8 mouse cellular contexts compared by ENCODE assay signal in the genomic region with DNA sequence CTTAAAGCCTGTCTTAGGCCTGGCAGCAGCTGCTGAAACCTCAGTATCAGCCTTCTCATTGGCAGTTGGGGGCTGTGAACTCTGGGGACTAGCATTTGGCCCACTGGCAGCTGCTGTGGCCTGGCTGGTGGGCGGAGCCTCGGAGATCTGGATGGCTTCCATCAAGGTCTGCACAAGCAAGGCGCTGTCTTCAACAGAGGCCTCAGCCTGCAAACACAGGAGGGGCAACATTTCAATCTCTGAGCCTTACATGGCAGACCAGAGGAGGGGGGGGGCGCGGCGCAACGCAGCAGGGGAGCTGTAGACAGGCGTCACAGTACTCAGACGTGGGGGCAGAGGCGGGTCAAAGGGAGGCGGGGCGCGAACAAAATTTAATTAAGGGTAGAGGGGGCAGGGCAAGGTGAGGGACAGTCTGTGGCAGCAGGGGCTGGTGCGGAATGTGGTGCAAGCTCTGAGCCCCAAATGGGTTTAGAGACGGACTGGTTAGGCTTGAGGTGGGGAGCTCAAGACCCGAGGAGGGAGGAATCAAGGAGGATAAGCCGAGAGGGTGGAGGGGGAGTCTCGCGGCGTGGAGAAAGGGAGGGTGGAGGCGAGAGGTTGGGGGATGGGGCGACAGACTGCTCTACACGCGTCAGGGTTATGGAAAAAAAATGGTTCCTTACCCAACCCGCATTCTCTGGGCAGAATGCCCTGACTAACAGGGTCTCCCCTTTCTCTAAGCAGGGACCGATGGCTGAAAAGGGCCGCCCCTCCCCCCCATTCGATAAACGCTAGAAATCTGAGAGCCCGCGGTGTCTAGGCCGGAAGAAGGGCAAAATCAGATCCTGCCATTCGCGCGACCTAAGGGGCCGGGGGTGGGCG. TPM values are rescaled to one million over a fixed set of nuclear protein-coding genes. Genes with fewer than 3 reads are reported as not detected.
DNase-seq lines count a peak whose midpoint lies in the region; ATAC-seq and TF ChIP-seq lines count a peak whose summit lies in the region.

No protein-coding gene starts in this region.

- 20% methylated on average over 32 of the region's 37 CpGs for WGBS in embryonic facial prominence, embryonic 11.5 days
- WGBS in heart, embryonic 10.5 days = 17% methylated on average over 36 of the region's 37 CpGs
- 31% methylated on average over 36 of the region's 37 CpGs for WGBS in kidney, embryonic 14.5 days
- 11% methylated on average over 33 of the region's 37 CpGs for WGBS in liver, embryonic 12.5 days (ENCODE audit: insufficient replicate concordance)

- H3K4me2 ChIP-seq in embryonic facial prominence, embryonic 11.5 days (ENCODE audit: low read depth, low read length) = peak overlapping the region; percentile 43
- H3K4me2 ChIP-seq in kidney, embryonic 14.5 days (replicated peaks; ENCODE audit: low read depth, low read length) = peak overlapping the region; percentile 40
- H3K4me2 ChIP-seq in liver, embryonic 12.5 days = peak overlapping the region; percentile 80

- H3K9me3 ChIP-seq in embryonic facial prominence, embryonic 11.5 days (replicated peaks; ENCODE audit: control insufficient read depth, low read length) = no peaks in the 10 kb centered on the region
- no peaks in the 10 kb centered on the region for H3K9me3 ChIP-seq in heart, embryonic 10.5 days
- H3K9me3 ChIP-seq in kidney, embryonic 14.5 days (ENCODE audit: control insufficient read depth, low read length) = no peaks in the 10 kb centered on the region
- no peaks in the 10 kb centered on the region for H3K9me3 ChIP-seq in liver, embryonic 12.5 days (replicated peaks)

- ATAC-seq in embryonic facial prominence, embryonic 11.5 days (replicated peaks; ENCODE audit: insufficient number of reproducible peaks, low FRiP score, low TSS enrichment, low read depth) = peak; percentile 53
- ATAC-seq in kidney, embryonic 14.5 days (ENCODE audit: low FRiP score, low TSS enrichment) = peak; percentile 30
- 0 out of 2 replicates have a peak, but pooled peaks have one; percentile 9 for ATAC-seq in liver, embryonic 12.5 days

- TF ChIP-seq CTCF in C2C12 (IDR thresholded peaks at IDR 0.05; ENCODE audit: control insufficient read depth, insufficient read depth, insufficient read length) = no peak

- peaks cover 34% of the 10 kb centered on the region for H3K36me3 ChIP-seq in C2C12 (ENCODE audit: control insufficient read depth, insufficient read depth)
- H3K36me3 ChIP-seq in embryonic facial prominence, embryonic 11.5 days (replicated peaks; ENCODE audit: control insufficient read depth, insufficient read depth, low read depth, low read length) = no peaks in the 10 kb centered on the region; the same call in none of the 2 replicates
- H3K36me3 ChIP-seq in heart, embryonic 10.5 days = peaks cover 46% of the 10 kb centered on the region
- peaks cover 47% of the 10 kb centered on the region for H3K36me3 ChIP-seq in kidney, embryonic 14.5 days (ENCODE audit: control insufficient read depth, insufficient read depth, low read length)
- peaks cover 17% of the 10 kb centered on the region for H3K36me3 ChIP-seq in liver, embryonic 12.5 days

- H3K4me1 ChIP-seq in embryonic facial prominence, embryonic 11.5 days (ENCODE audit: control insufficient read depth, insufficient read depth, low read length) = no peaks in the 10 kb centered on the region
- H3K4me1 ChIP-seq in heart, embryonic 10.5 days = no peaks in the 10 kb centered on the region; the same call in 1 of the 2 replicates
- H3K4me1 ChIP-seq in kidney, embryonic 14.5 days (ENCODE audit: control insufficient read depth, insufficient read depth, low read length) = peaks cover 5% of the 10 kb centered on the region; the same call in 1 of the 2 replicates
- H3K4me1 ChIP-seq in liver, embryonic 12.5 days = 0 out of 2 replicates have a peak, but pooled peaks cover 9% of the 10 kb centered on the region

- H3K79me2 ChIP-seq in C2C12 (ENCODE audit: control insufficient read depth, insufficient read depth) = peaks cover 28% of the 10 kb centered on the region

- peak overlapping the region; percentile 48 for H3K4me3 ChIP-seq in C2C12 (ENCODE audit: insufficient read depth, poor library complexity, severe bottlenecking)
- H3K4me3 ChIP-seq in embryonic facial prominence, embryonic 11.5 days (ENCODE audit: low read depth, low read length) = peak overlapping the region; percentile 61
- peak overlapping the region; percentile 69 for H3K4me3 ChIP-seq in heart, embryonic 10.5 days
- peak overlapping the region; percentile 65 for H3K4me3 ChIP-seq in kidney, embryonic 14.5 days (ENCODE audit: low read length)
- peak overlapping the region; percentile 64 for H3K4me3 ChIP-seq in liver, embryonic 12.5 days

- H3K27ac ChIP-seq in embryonic facial prominence, embryonic 11.5 days (replicated peaks; ENCODE audit: low read depth, low read length) = peak overlapping the region; percentile 75
- peak overlapping the region; percentile 90 for H3K27ac ChIP-seq in heart, embryonic 10.5 days
- H3K27ac ChIP-seq in kidney, embryonic 14.5 days (ENCODE audit: low read depth, low read length) = peak overlapping the region; percentile 62; the same call in 1 of the 2 replicates
- no peak overlapping the region for H3K27ac ChIP-seq in liver, embryonic 12.5 days

- H3K27me3 ChIP-seq in C2C12 (ENCODE audit: control insufficient read depth, insufficient read depth, insufficient read length) = no peaks in the 10 kb centered on the region
- H3K27me3 ChIP-seq in embryonic facial prominence, embryonic 11.5 days (ENCODE audit: control insufficient read depth, insufficient read depth, low read length) = no peaks in the 10 kb centered on the region; the same call in 1 of the 2 replicates
- H3K27me3 ChIP-seq in heart, embryonic 10.5 days (ENCODE audit: insufficient read depth, poor library complexity, severe bottlenecking) = peaks cover 22% of the 10 kb centered on the region; the same call in 1 of the 2 replicates
- H3K27me3 ChIP-seq in kidney, embryonic 14.5 days (ENCODE audit: control insufficient read depth, insufficient read depth, low read length) = no peaks in the 10 kb centered on the region
- H3K27me3 ChIP-seq in liver, embryonic 12.5 days (replicated peaks) = peaks cover 43% of the 10 kb centered on the region

- peak overlapping the region; percentile 69 for H3ac ChIP-seq in C2C12 (ENCODE audit: control insufficient read depth, insufficient read length, low read depth)

- DNase-seq in adrenal gland, adult 18-20 months (ENCODE audit: low spot score in 2 of 2) = peak; percentile 32 to 41
- peak; percentile 74 for DNase-seq in embryonic facial prominence, embryonic 11.5 days (ENCODE audit: low spot score)
- DNase-seq in heart, embryonic 10.5 days (ENCODE audit: low spot score) = no peak
- peak; percentile 26 for DNase-seq in naive thymus-derived CD4-positive, alpha-beta T cell, adult 2 months (ENCODE audit: low read depth)
- peak; percentile 27 for DNase-seq in urinary bladder, postnatal 25 days (ENCODE audit: low spot score)

- no peaks in the 10 kb centered on the region for H3K79me3 ChIP-seq in C2C12 (ENCODE audit: low read depth)

- H3K9ac ChIP-seq in embryonic facial prominence, embryonic 11.5 days (replicated peaks; ENCODE audit: low read length) = peak overlapping the region; percentile 82
- H3K9ac ChIP-seq in kidney, embryonic 14.5 days (ENCODE audit: low read depth, low read length) = peak overlapping the region; percentile 81
- 0 out of 2 replicates have a peak overlapping the region, but pooled peaks have one; percentile 65 for H3K9ac ChIP-seq in liver, embryonic 12.5 days

TF ChIP-seq in C2C12, 6 proteins besides CTCF, POLR2A, EP300 and RAD21:
- TF ChIP-seq MYOD1 (IDR thresholded peaks at IDR 0.05; ENCODE audit: control insufficient read depth, insufficient read length, low read depth) (no peak), CEBPB (IDR thresholded peaks at IDR 0.05; ENCODE audit: low read depth) (no peak), MYOG (IDR thresholded peaks at IDR 0.05; ENCODE audit: control insufficient read depth, extremely low read depth, insufficient read length) (no peak), USF1 (IDR thresholded peaks at IDR 0.05; ENCODE audit: low read depth) (no peak), FOSL1 (IDR thresholded peaks at IDR 0.05; ENCODE audit: insufficient read depth, low read length, poor library complexity, severe bottlenecking) (no peak), MAX (IDR thresholded peaks at IDR 0.05) (no peak)

RNA-seq across cellular contexts. Expression of a gene that starts 1.4 kb away (rescaled TPM):
- polyA plus RNA-seq in C2C12 (2012; fragmentation: generic; extraction: Trizol) = 235 TPM
- total RNA-seq in adrenal gland, adult 18-20 months (2021) = 100 to 1,000 TPM; 245 to 263 TPM
- polyA plus RNA-seq in embryonic facial prominence, embryonic 11.5 days (2014; fragmentation: Nextera tagmentation; extraction: Ambion mirVana) = 829 and 856 TPM in 2 replicates
- polyA plus RNA-seq in heart, embryonic 10.5 days (2016; fragmentation: Nextera tagmentation; extraction: Ambion mirVana) = 497 and 590 TPM in 2 replicates
- polyA plus RNA-seq in kidney, embryonic 14.5 days (2014; fragmentation: Nextera tagmentation; extraction: Ambion mirVana) = 455 and 607 TPM in 2 replicates
- 114 and 116 TPM in 2 replicates for polyA plus RNA-seq in liver, embryonic 12.5 days (2016; fragmentation: Nextera tagmentation; extraction: Ambion mirVana)
